Mouse (Mus musculus) liver, adult 2 months (tissue): ENCODE measurements around the gene Oas3.

Experiments
- CTCF ChIP-seq: fragments of 200-500 bp; IDR thresholded peaks from 2 replicates; pipeline ENCODE4 v1.5.1; 2011; ENCODE audit warnings: low read depth, low read length, control low read depth
- POLR2A ChIP-seq: fragments of 200-500 bp; IDR thresholded peaks from 2 replicates; pipeline ENCODE4 v1.6.1; 2011; ENCODE audit warnings: low read length, control low read depth; ENCODE audit not compliant: insufficient read depth; ENCODE audit errors: extremely low read depth

DNA sequence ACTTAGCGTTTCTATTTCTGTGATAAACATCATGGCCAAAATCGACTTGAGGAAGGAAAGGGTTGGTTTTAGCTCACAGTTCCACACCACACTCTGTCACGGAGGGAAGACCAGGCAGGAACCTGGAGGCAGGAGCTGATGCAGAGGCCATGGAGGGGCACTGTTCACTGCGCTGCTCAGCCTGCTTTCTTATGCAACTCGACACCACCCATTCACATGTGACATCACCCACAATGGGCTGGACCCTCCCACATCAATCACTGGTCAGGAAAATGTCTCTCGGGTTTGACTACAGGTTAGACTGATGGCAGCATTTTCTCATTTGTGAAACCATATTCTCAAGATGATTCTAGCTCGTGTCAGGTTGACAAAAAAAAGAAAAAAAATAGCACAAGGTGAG lies 56.5 kb downstream of the Oas3 start:
- TF ChIP-seq POLR2A (no peak), CTCF (no peak)
